Mouse (Mus musculus) T-helper 2 cell (primary cell): Measurements from ENCODE around the gene Adra1d.

Experiments
- in situ Hi-C: fragments of 300-600 bp; cut with MboI, MseI; formaldehyde crosslinking; loops from one replicate; pipeline ENCODE4 v1.15.1; 2025; ENCODE audit warnings: high pct_unique_total_duplicates

The Adra1d gene

GRCm38 (mm10) chr2:131498219-131498618 is 63.9 kb downstream of the Adra1d start:
- in situ Hi-C loops, result no loop called here

- in situ Hi-C loops, result no loop called here
These were observed 64.7 kb downstream of the Adra1d start for GRCm38 (mm10) chr2:131497224-131497856.

GRCm38 (mm10) chr2:131496125-131496820 is 65.8 kb downstream of the Adra1d start:
- in situ Hi-C loops, result no loop called here
